In genomic region chr19:57453218-57453600, GRCm38 (mm10) we compare ENCODE assay signal across 8 mouse cellular contexts. TPM values are rescaled to one million over a fixed set of nuclear protein-coding genes. Genes with fewer than 3 reads are reported as not detected.
DNase-seq lines count a peak whose midpoint lies in the region; ATAC-seq lines count a peak whose summit lies in the region.

No protein-coding gene starts in this region.

- H3K4me1 ChIP-seq in lung, embryonic 15.5 days, result peaks cover 10% of the 10 kb centered on the region
- peaks cover 10% of the 10 kb centered on the region for H3K4me1 ChIP-seq in embryonic facial prominence, embryonic 12.5 days
- 0 out of 2 replicates have a peak, but pooled peaks cover 3% of the 10 kb centered on the region for H3K4me1 ChIP-seq in intestine, embryonic 16.5 days (ENCODE audit: control insufficient read depth, insufficient read depth, low read length)
- H3K4me1 ChIP-seq in neural tube, embryonic 12.5 days, result peaks cover 14% of the 10 kb centered on the region

- H3K4me2 ChIP-seq in lung, embryonic 15.5 days, result peak overlapping the region; percentile 60
- peak overlapping the region; percentile 66 for H3K4me2 ChIP-seq in embryonic facial prominence, embryonic 12.5 days (replicated peaks)
- H3K4me2 ChIP-seq in intestine, embryonic 16.5 days (ENCODE audit: low read depth, low read length), result peak overlapping the region; percentile 57
- peak overlapping the region; percentile 71 for H3K4me2 ChIP-seq in neural tube, embryonic 12.5 days (replicated peaks)

- peaks cover 3% of the 10 kb centered on the region; the same call in 1 of the 2 replicates for H3K36me3 ChIP-seq in lung, embryonic 15.5 days
- H3K36me3 ChIP-seq in embryonic facial prominence, embryonic 12.5 days, result peaks cover 2% of the 10 kb centered on the region
- H3K36me3 ChIP-seq in intestine, embryonic 16.5 days (ENCODE audit: control insufficient read depth, insufficient read depth, low read length), result no peaks in the 10 kb centered on the region
- 0 out of 2 replicates have a peak, but pooled peaks cover 1% of the 10 kb centered on the region for H3K36me3 ChIP-seq in neural tube, embryonic 12.5 days

- peak overlapping the region; percentile 96 for H3K4me3 ChIP-seq in lung, embryonic 15.5 days
- H3K4me3 ChIP-seq in embryonic facial prominence, embryonic 12.5 days, result peak overlapping the region; percentile 64
- peak overlapping the region; percentile 73 for H3K4me3 ChIP-seq in intestine, embryonic 16.5 days (ENCODE audit: low read length)
- peak overlapping the region; percentile 79 for H3K4me3 ChIP-seq in neural tube, embryonic 12.5 days

- H3K27me3 ChIP-seq in lung, embryonic 15.5 days, result no peaks in the 10 kb centered on the region
- H3K27me3 ChIP-seq in embryonic facial prominence, embryonic 12.5 days, result no peaks in the 10 kb centered on the region
- H3K27me3 ChIP-seq in intestine, embryonic 16.5 days (replicated peaks; ENCODE audit: control insufficient read depth, insufficient read depth, low read length), result no peaks in the 10 kb centered on the region
- H3K27me3 ChIP-seq in neural tube, embryonic 12.5 days (replicated peaks), result no peaks in the 10 kb centered on the region

- peak; percentile 9; the same call in 1 of the 2 replicates for ATAC-seq in lung, embryonic 15.5 days (ENCODE audit: borderline replicate concordance, extremely low read depth, low FRiP score, low TSS enrichment)
- ATAC-seq in embryonic facial prominence, embryonic 12.5 days (ENCODE audit: insufficient number of reproducible peaks, insufficient read depth, low FRiP score, low TSS enrichment), result no peak
- peak; percentile 52 for ATAC-seq in intestine, embryonic 16.5 days
- no peak for ATAC-seq in neural tube, embryonic 12.5 days (ENCODE audit: low FRiP score, low read depth)

- H3K9ac ChIP-seq in lung, embryonic 15.5 days, result peak overlapping the region; percentile 74
- peak overlapping the region; percentile 71 for H3K9ac ChIP-seq in embryonic facial prominence, embryonic 12.5 days
- H3K9ac ChIP-seq in intestine, embryonic 16.5 days (ENCODE audit: low read depth, low read length), result peak overlapping the region; percentile 80
- peak overlapping the region; percentile 76 for H3K9ac ChIP-seq in neural tube, embryonic 12.5 days

- 3% methylated on average over 6 of the region's 6 CpGs for WGBS in lung, embryonic 15.5 days
- WGBS in embryonic facial prominence, embryonic 12.5 days, result 7% methylated on average over 6 of the region's 6 CpGs
- WGBS in intestine, embryonic 16.5 days, result 6% methylated on average over 6 of the region's 6 CpGs
- 11% methylated on average over 6 of the region's 6 CpGs for WGBS in neural tube, embryonic 12.5 days

- H3K27ac ChIP-seq in lung, embryonic 15.5 days, result peak overlapping the region; percentile 67
- H3K27ac ChIP-seq in embryonic facial prominence, embryonic 12.5 days, result peak overlapping the region; percentile 41
- H3K27ac ChIP-seq in intestine, embryonic 16.5 days (ENCODE audit: low read length), result peak overlapping the region; percentile 25; the same call in 1 of the 2 replicates
- no peak overlapping the region for H3K27ac ChIP-seq in neural tube, embryonic 12.5 days

- no peak for DNase-seq in lung, postnatal 36 days
- no peak for DNase-seq in ovary, postnatal 36 days (ENCODE audit: low spot score)
- DNase-seq in adrenal gland, adult 2 months, result no peak
- no peak for DNase-seq in T-cell, adult 2 months (ENCODE audit: low spot score)

- H3K9me3 ChIP-seq in lung, embryonic 15.5 days, result no peaks in the 10 kb centered on the region
- no peaks in the 10 kb centered on the region for H3K9me3 ChIP-seq in embryonic facial prominence, embryonic 12.5 days
- H3K9me3 ChIP-seq in intestine, embryonic 16.5 days (ENCODE audit: control insufficient read depth, low read length), result no peaks in the 10 kb centered on the region
- no peaks in the 10 kb centered on the region for H3K9me3 ChIP-seq in neural tube, embryonic 12.5 days

RNA-seq across cellular contexts. Expression of gene Trub1, which starts 0.5 kb away (rescaled TPM):
- polyA plus RNA-seq in lung, embryonic 15.5 days (2015; fragmentation: Nextera tagmentation; extraction: Ambion mirVana), result 23.7 and 24.3 TPM in 2 replicates
- 26.3 and 27.2 TPM in 2 replicates for polyA plus RNA-seq in embryonic facial prominence, embryonic 12.5 days (2016; fragmentation: Nextera tagmentation; extraction: Ambion mirVana)
- polyA plus RNA-seq in intestine, embryonic 16.5 days (2015; fragmentation: Nextera tagmentation; extraction: Ambion mirVana), result 16.4 and 19.8 TPM in 2 replicates
- polyA plus RNA-seq in neural tube, embryonic 12.5 days (2016; fragmentation: Nextera tagmentation; extraction: Ambion mirVana), result 17.2 and 17.7 TPM in 2 replicates
- total RNA-seq in adrenal gland, adult 2 months (2021), result 10 to 100 TPM; 13.9 to 15.1 TPM
- polyA plus RNA-seq in adrenal gland, adult 2 months (2012; rRNA removed), result 9.9 and 11.8 TPM in 2 replicates

Comparison
In these comparisons a context has a peak if more than half of its experiments do, and no peak if none do; other contexts are left out.
1. ATAC-seq: peak in lung, embryonic 15.5 days (single experiment) and intestine, embryonic 16.5 days (single experiment); none in embryonic facial prominence, embryonic 12.5 days (single experiment) and neural tube, embryonic 12.5 days (single experiment).
2. Peak in every context shown above with its lines, with median percentiles within 50 percentile points of each other: H3K4me2 ChIP-seq, H3K4me3 ChIP-seq and H3K9ac ChIP-seq.